Mouse (Mus musculus): ENCODE results near the gene Gm17428.
"Not testable (repeated sequence)": the region's sequence is repeated elsewhere in the genome, so short reads cannot be mapped to it uniquely, and the experiment has no call there.

The Gm17428 gene

DNA sequence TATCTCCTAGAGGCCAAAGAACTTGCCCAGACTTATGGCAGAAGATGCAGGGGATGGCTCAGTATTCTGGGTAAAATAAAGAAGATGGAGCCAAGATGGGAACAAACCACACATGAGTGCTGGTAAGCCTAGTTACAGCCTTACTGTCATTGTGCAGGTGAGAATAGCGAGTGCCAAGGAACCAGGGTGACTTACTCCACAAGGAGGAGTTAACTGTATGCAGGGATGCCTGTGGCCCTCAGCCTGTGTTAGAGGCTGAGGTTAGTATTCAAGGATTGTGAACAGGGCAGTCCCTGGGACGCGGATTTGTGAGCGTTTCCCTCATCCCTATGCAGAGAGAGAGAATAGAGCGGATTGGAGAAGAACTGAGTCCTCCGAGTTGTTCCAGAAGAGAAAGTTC, 25.1 kb upstream of the Gm17428 start:
- in situ Hi-C loops (cut with MboI) = no loop called here

DNA sequence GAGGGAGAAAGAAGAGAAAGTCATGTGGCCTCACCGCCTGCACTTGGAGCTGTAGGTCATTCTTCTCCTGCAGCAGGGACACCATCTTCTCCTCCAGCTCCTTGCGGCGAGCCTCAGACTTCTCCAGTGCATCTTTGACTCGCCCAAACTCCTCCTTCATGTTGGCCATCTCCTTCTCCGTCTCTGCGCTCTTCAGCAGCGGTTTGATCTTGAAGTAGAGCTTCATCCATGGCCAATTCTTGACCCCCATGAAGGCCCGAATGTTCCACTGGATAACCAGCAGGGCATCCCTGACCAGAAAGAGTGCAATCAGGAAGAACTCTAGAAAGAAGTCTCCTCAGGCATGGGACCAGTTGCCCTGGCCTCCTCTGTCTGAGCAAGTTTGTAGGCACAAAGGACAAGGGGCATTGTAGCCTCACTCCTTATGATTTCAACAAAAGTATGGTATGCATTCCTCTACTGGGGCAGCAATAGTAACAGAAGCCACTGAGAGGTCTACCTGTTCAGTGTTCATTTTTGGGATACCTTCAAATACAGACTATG, 23.0 kb upstream of the Gm17428 start:
- in situ Hi-C loops (cut with MboI) = no loop called here

GRCm38 (mm10) chr14:54954474-54954873, 22.3 kb upstream of the Gm17428 start:
- in situ Hi-C loops (cut with MboI) = no loop called here

DNA sequence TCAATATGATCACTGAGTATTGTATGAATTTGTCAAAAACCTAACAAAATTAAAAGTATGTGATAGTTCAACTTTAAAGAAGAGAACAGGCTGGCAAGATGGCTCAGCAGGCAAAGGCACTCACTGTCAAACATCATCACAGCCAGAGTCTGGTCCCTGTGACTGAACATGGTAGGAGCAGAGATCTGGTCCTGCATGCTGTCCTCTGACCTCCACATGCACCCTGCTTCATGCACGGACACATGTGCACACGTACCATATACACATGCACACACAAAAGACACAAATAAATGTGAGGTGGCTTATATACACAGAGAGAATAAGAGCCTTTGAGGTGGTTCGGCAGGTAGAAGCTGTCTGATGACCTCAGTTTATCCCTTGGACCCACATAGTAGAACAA, 21.3 kb upstream of the Gm17428 start:
- in situ Hi-C loops (cut with MboI) = no loop called here

DNA sequence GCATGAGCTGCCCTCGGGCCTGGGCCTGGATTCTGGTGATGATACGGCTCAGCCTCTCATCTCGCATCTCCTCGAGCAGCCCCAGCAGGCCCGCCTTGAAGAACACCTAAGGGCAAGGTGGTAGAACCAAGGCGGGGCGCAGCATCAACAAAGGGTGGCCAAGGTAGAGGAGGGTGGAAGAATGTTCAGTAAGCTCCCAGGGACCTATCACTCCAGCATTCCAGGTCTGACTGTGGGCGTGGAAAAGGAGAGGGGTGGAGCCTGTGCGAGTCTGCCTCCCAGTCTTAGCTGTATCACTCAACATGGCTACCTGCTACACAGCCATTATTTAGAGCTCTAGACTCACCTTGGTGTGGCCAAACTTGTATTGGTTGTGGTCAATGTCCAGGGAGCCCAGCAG, 20.2 kb upstream of the Gm17428 start:
- in situ Hi-C loops (cut with MboI) = no loop called here

DNA sequence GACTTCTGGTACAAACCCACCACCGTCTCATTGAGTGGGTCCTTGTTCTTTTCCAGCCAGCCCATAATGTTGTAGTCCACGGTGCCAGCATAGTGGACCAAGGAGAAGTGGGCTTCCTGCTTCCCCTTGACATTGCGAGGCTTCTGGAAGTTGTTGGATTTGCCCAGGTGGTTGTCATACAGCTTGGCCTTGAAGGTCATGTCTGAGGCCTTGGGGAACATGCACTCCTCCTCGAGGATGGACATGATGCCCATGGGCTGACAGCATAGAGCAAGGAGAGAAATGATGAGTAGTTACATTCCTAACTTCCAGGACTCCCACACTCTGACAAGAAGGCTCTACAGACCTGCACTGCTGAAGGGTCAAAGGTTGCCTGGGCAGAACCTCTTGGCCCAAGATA, 18.2 kb upstream of the Gm17428 start:
- in situ Hi-C loops (cut with MboI) = no loop called here

GRCm38 (mm10) chr14:54959197-54959596, 17.5 kb upstream of the Gm17428 start:
- in situ Hi-C loops (cut with MboI) = no loop called here

GRCm38 (mm10) chr14:54959853-54960613, 16.7 kb upstream of the Gm17428 start:
- in situ Hi-C loops (cut with MboI) = not testable (repeated sequence)

GRCm38 (mm10) chr14:54960769-54961168, 16.0 kb upstream of the Gm17428 start:
- in situ Hi-C loops (cut with MboI) = no loop called here

GRCm38 (mm10) chr14:54961487-54961886, 15.2 kb upstream of the Gm17428 start:
- in situ Hi-C loops (cut with MboI) = no loop called here

DNA sequence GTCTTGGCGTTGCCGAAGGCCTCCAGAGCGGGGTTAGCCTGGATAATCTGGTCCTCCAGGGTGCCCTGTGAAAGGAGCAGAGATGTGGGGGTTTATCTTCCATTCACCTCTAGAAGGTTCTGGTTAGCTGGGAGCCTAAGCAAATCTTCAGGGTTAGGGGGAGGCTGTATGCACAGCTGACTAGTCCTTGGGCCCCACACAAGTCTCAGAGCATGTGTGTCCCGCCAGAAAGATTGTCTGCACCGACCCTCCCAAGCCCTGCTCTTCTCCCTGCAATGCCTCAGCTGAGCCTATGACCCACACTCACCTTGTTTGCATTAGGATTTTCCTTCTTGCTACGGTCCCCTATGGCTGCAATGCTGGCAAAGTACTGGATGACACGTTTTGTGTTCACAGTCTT, 14.0 kb upstream of the Gm17428 start:
- in situ Hi-C loops (cut with MboI) = no loop called here

DNA sequence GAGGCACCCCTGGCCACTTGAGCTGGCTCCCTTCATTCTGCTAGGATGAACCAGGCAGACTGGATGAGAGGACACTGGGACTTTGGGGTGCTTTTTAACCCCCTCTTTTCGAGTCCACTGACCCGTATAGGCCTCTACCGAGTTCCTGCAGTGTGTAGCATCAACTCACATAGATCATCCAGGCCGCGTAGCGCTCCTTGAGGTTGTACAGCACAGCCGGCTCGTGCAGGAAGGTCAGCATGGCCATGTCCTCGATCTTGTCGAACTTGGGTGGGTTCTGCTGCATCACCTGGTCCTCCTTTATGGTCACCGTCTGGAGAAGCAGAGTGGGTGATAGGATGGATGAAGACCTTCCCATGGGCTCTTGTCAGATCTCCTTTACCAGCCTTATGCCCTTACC, 13.0 kb upstream of the Gm17428 start:
- in situ Hi-C loops (cut with MboI) = no loop called here

- in situ Hi-C loops (cut with MboI) = no loop called here
These were observed 11.7 kb upstream of the Gm17428 start for GRCm38 (mm10) chr14:54965044-54965443.

DNA sequence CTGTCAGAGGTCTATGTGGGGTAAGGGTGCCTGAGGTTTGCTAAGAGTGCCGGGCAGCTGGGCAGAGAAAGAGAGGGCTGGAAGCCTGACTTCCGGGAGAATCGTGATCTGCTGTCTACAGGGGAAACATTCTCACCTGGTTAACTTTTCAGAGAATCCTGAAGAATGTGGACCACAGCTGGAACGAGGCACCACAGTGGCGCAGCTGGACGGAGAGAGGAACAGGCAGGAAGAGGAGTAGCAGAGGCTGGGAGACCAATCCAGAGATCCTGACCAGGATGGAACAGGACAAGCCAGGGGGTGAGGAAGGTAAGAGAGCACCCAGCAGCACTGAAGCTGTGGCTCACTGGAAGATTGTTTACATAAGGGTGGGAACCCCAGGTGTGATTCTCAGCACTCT, 11.1 kb upstream of the Gm17428 start:
- in situ Hi-C loops (cut with MboI) = no loop called here

- in situ Hi-C loops (cut with MboI) = no loop called here
These were observed 10.3 kb upstream of the Gm17428 start, which contains the start of gene Myh6 for GRCm38 (mm10) chr14:54966320-54966977. Gene Myh6 (minus strand): TSS chr14:54966927.

GRCm38 (mm10) chr14:54967874-54968273, 8.9 kb upstream of the Gm17428 start:
- in situ Hi-C loops (cut with MboI) = no loop called here

DNA sequence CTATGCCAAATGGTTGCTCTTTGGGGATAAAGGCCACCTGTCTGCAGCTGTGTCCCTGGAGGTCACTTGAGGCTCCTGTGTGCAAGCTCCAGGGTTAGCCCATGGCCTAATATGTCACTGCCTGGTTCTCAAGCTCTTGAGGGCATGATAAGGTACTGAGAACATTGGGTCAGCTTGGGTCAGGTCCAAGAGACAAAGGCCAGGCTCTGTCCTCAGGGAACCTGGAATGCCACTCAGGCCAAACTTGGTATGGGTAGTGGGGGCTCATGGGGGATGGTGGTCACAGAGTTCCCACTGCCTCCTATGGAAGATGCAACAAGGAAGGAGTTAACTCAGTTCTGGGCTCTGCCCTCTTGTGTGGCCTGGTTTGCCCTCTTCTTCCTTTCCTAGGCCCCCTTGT, 8.4 kb upstream of the Gm17428 start:
- in situ Hi-C loops (cut with MboI) = no loop called here

- in situ Hi-C loops (cut with MboI) = not testable (repeated sequence)
These were observed 3.9 kb upstream of the Gm17428 start for GRCm38 (mm10) chr14:54972786-54973185.

DNA sequence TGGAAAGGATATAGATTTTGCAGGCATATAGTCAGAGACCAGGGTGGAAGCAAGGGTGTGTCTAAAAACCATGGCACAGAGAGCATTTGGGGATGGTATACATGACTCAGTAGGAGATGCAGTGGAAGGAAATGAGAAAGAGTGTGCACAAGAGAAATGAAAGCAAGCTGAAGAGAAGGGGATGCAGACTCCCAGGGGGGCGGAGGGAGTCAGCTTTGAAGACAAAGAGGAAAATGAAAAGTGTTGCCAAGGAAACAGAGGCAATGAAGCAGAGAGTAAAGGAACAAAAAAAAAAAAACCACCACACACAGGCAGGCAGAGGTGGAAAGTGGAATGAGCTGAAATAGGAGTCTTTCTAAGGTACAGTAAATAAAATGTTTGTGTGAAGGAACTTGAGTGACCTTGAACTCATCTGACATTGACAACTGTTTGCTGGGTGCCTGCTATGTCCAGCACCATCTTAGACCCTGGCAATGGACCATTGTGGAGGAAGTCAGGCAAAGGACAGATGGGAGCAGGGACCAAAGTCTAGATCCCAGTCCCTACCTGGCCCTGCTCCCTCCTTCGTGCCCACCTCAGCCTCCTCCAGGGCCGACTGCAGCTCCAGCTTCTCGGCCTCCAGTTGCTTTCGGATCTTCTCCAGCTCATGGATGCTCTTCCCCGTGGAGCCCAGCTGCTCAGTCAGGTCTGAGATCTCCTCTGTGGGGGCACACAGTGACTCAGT, 2.5 kb upstream of the Gm17428 start:
- in situ Hi-C loops (cut with MboI) = no loop called here

GRCm38 (mm10) chr14:54978664-54979063, 1.9 kb downstream of the Gm17428 start:
- in situ Hi-C loops (cut with MboI) = no loop called here

DNA sequence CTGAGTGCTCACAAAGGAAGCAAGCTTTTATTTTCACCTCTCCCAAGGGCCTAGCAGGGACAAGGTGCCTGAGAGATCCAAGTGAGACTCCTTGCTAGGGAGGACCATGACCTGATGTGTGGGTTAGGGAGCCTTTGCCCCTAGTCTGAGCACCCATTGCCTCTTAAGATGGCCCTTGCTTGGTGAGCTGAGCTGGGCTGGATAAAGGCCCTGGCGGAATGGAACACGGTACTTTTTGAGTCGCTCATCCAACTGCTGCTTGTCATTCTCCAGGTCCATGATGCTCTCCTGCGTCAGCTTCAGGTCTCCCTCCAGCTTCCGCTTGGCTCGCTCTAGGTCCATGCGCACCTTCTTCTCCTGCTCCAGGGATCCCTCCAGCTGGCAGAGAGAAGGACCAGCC, 5.2 kb downstream of the Gm17428 start:
- in situ Hi-C loops (cut with MboI) = no loop called here

- in situ Hi-C loops (cut with MboI) = not testable (repeated sequence)
These were observed 11.7 kb downstream of the Gm17428 start for GRCm38 (mm10) chr14:54988350-54988874.

Measured in mature B cell (primary cell).